8 mouse cellular contexts compared by ENCODE assay signal in genomic region chr9:57075681-57076381, GRCm38 (mm10). TPM values are rescaled to one million over a fixed set of nuclear protein-coding genes. Genes with fewer than 3 reads are reported as not detected.
DNase-seq lines count a peak whose midpoint lies in the region; ATAC-seq and TF ChIP-seq lines count a peak whose summit lies in the region.

No protein-coding gene starts in this region.

- H3K36me3 ChIP-seq in embryonic facial prominence, embryonic 13.5 days: no peaks in the 10 kb centered on the region
- H3K36me3 ChIP-seq in kidney, adult 2 months (ENCODE audit: control insufficient read depth, insufficient read depth, low read length): no peaks in the 10 kb centered on the region
- no peaks in the 10 kb centered on the region for H3K36me3 ChIP-seq in limb, embryonic 12.5 days
- H3K36me3 ChIP-seq in midbrain, embryonic 15.5 days (replicated peaks): no peaks in the 10 kb centered on the region
- H3K36me3 ChIP-seq in spleen, adult 2 months (ENCODE audit: control insufficient read depth, insufficient read depth, low read length): no peaks in the 10 kb centered on the region

- H3K4me1 ChIP-seq in embryonic facial prominence, embryonic 13.5 days: peaks cover 18% of the 10 kb centered on the region
- peaks cover 9% of the 10 kb centered on the region; the same call in 1 of the 2 replicates for H3K4me1 ChIP-seq in kidney, adult 2 months (ENCODE audit: control insufficient read depth, insufficient read depth, low read length)
- H3K4me1 ChIP-seq in limb, embryonic 12.5 days (replicated peaks): peaks cover 23% of the 10 kb centered on the region
- H3K4me1 ChIP-seq in midbrain, embryonic 15.5 days: peaks cover 35% of the 10 kb centered on the region
- H3K4me1 ChIP-seq in spleen, adult 2 months (ENCODE audit: control insufficient read depth, insufficient read depth, insufficient read length): peaks cover 5% of the 10 kb centered on the region; the same call in 1 of the 2 replicates

- TF ChIP-seq POLR2A in kidney, adult 2 months (IDR thresholded peaks at IDR 0.05; ENCODE audit: low read depth, low read length): no peak
- peak; percentile 19 for TF ChIP-seq POLR2A in spleen, adult 2 months (IDR thresholded peaks at IDR 0.05; ENCODE audit: low read depth, low read length)

- H3K9ac ChIP-seq in embryonic facial prominence, embryonic 13.5 days: peak overlapping the region; percentile 92
- H3K9ac ChIP-seq in limb, embryonic 12.5 days (replicated peaks): peak overlapping the region; percentile 87
- peak overlapping the region; percentile 35 for H3K9ac ChIP-seq in midbrain, embryonic 15.5 days

- under 1% methylated on average over 43 of the region's 43 CpGs for WGBS in embryonic facial prominence, embryonic 13.5 days
- WGBS in kidney, adult 2 months: under 1% methylated on average over 43 of the region's 43 CpGs
- WGBS in limb, embryonic 12.5 days: under 1% methylated on average over 43 of the region's 43 CpGs
- under 1% methylated on average over 43 of the region's 43 CpGs for WGBS in midbrain, embryonic 15.5 days
- WGBS in spleen, adult 2 months: under 1% methylated on average over 43 of the region's 43 CpGs

- no peaks in the 10 kb centered on the region for H3K9me3 ChIP-seq in embryonic facial prominence, embryonic 13.5 days
- no peaks in the 10 kb centered on the region for H3K9me3 ChIP-seq in limb, embryonic 12.5 days
- no peaks in the 10 kb centered on the region for H3K9me3 ChIP-seq in midbrain, embryonic 15.5 days

- peak overlapping the region; percentile 84 for H3K4me2 ChIP-seq in embryonic facial prominence, embryonic 13.5 days
- H3K4me2 ChIP-seq in limb, embryonic 12.5 days: peak overlapping the region; percentile 90
- H3K4me2 ChIP-seq in midbrain, embryonic 15.5 days: peak overlapping the region; percentile 95

- no peak for TF ChIP-seq CTCF in kidney, adult 2 months (conservative IDR thresholded peaks at IDR 0.05; ENCODE audit: insufficient read depth, insufficient read length, low read depth, low read length)
- no peak for TF ChIP-seq CTCF in spleen, adult 2 months (IDR thresholded peaks at IDR 0.05; ENCODE audit: extremely low read depth, insufficient read depth, insufficient read length, insufficient replicate concordance)

- peak; percentile 97 for DNase-seq in 3134 (ENCODE audit: extremely low read depth, insufficient read length, low spot score)
- DNase-seq in adrenal gland, postnatal 36 days: peak; percentile 97
- DNase-seq in heart, adult 18-20 months: peak; percentile 99 to 100
- peak; percentile 99 for DNase-seq in kidney, adult 2 months
- peak; percentile 99 for DNase-seq in spleen, adult 2 months (ENCODE audit: low read depth in 1 of 2, low spot score in 2 of 2)

- peak overlapping the region; percentile 94 for H3K4me3 ChIP-seq in embryonic facial prominence, embryonic 13.5 days
- peak overlapping the region; percentile 89 for H3K4me3 ChIP-seq in kidney, adult 2 months (ENCODE audit: insufficient read depth, low read depth, low read length)
- peak overlapping the region; percentile 93 for H3K4me3 ChIP-seq in limb, embryonic 12.5 days (replicated peaks)
- peak overlapping the region; percentile 81 for H3K4me3 ChIP-seq in midbrain, embryonic 15.5 days
- peak overlapping the region; percentile 91 for H3K4me3 ChIP-seq in spleen, adult 2 months (ENCODE audit: extremely low read depth, insufficient read depth, insufficient read length)

- H3K27ac ChIP-seq in embryonic facial prominence, embryonic 13.5 days: peak overlapping the region; percentile 99
- H3K27ac ChIP-seq in kidney, adult 2 months (ENCODE audit: insufficient read depth, low read depth, low read length): peak overlapping the region; percentile 84
- H3K27ac ChIP-seq in limb, embryonic 12.5 days: peak overlapping the region; percentile 98
- peak overlapping the region; percentile 97 for H3K27ac ChIP-seq in midbrain, embryonic 15.5 days
- H3K27ac ChIP-seq in spleen, adult 2 months (ENCODE audit: insufficient read depth, low read length): peak overlapping the region; percentile 85

- ATAC-seq in embryonic facial prominence, embryonic 13.5 days (ENCODE audit: insufficient number of reproducible peaks, insufficient read depth, low FRiP score, low TSS enrichment, low read depth): peak; percentile 85
- ATAC-seq in limb, embryonic 12.5 days (ENCODE audit: insufficient number of reproducible peaks, insufficient read depth, low FRiP score, low TSS enrichment, low read depth): peak; percentile 87
- peak; percentile 90 for ATAC-seq in midbrain, embryonic 15.5 days (replicated peaks)

- H3K27me3 ChIP-seq in embryonic facial prominence, embryonic 13.5 days: no peaks in the 10 kb centered on the region
- H3K27me3 ChIP-seq in kidney, adult 2 months (replicated peaks; ENCODE audit: control insufficient read depth, insufficient read depth, low read length): no peaks in the 10 kb centered on the region
- no peaks in the 10 kb centered on the region for H3K27me3 ChIP-seq in limb, embryonic 12.5 days
- no peaks in the 10 kb centered on the region for H3K27me3 ChIP-seq in midbrain, embryonic 15.5 days (replicated peaks)
- H3K27me3 ChIP-seq in spleen, adult 2 months (ENCODE audit: control insufficient read depth, insufficient read depth, low read length): no peaks in the 10 kb centered on the region

RNA-seq across cellular contexts. Expression of gene Sin3a, which starts 4.0 kb away (rescaled TPM):
- total RNA-seq in adrenal gland, postnatal 36 days (2021): 10 to 100 TPM; 41.8 to 54.3 TPM
- 35.2 and 45.1 TPM in 2 replicates for polyA plus RNA-seq in embryonic facial prominence, embryonic 13.5 days (2015; fragmentation: Nextera tagmentation; extraction: Ambion mirVana)
- total RNA-seq in heart, adult 18-20 months (2021): 10 to 100 TPM; 23.0 to 23.6 TPM
- polyA plus RNA-seq in kidney, adult 2 months (2012; rRNA removed): 58.6 and 70.1 TPM in 2 replicates
- 42.1 and 54.4 TPM in 2 replicates for polyA plus RNA-seq in limb, embryonic 12.5 days (2016; fragmentation: Nextera tagmentation; extraction: Ambion mirVana)
- 25.0 and 25.9 TPM in 2 replicates for polyA plus RNA-seq in midbrain, embryonic 15.5 days (2015; fragmentation: Nextera tagmentation; extraction: Ambion mirVana)
- polyA plus RNA-seq in spleen, adult 2 months (2012; rRNA removed): 83.3 and 98.2 TPM in 2 replicates

RNA-seq across cellular contexts. Expression of gene Man2c1, which starts 54.7 kb away (rescaled TPM):
- 100 to 1,000 TPM; 109 to 121 TPM for total RNA-seq in adrenal gland, postnatal 36 days (2021)
- 66.9 and 77.5 TPM in 2 replicates for polyA plus RNA-seq in embryonic facial prominence, embryonic 13.5 days (2015; fragmentation: Nextera tagmentation; extraction: Ambion mirVana)
- 10 to 100 TPM; 42.6 to 43.3 TPM for total RNA-seq in heart, adult 18-20 months (2021)
- 177 and 215 TPM in 2 replicates for polyA plus RNA-seq in kidney, adult 2 months (2012; rRNA removed)
- 70.7 and 70.8 TPM in 2 replicates for polyA plus RNA-seq in limb, embryonic 12.5 days (2016; fragmentation: Nextera tagmentation; extraction: Ambion mirVana)
- polyA plus RNA-seq in midbrain, embryonic 15.5 days (2015; fragmentation: Nextera tagmentation; extraction: Ambion mirVana): 102 and 109 TPM in 2 replicates
- polyA plus RNA-seq in spleen, adult 2 months (2012; rRNA removed): 170 and 183 TPM in 2 replicates

Comparison
In these comparisons a context has a peak if more than half of its experiments do, and no peak if none do; other contexts are left out.
1. Peak in every context shown above with its lines: DNase-seq, ATAC-seq, H3K4me3 ChIP-seq and H3K27ac ChIP-seq.
2. H3K9ac ChIP-seq: peak in every context shown above with its lines; median percentile 92 in embryonic facial prominence, embryonic 13.5 days; 87 in limb, embryonic 12.5 days; 35 in midbrain, embryonic 15.5 days.